Mouse (Mus musculus): ENCODE measurements at regions not wholly inside any gene's neighbourhood (a gene's known extent, or its start where the extent isn't known, plus 50 kb on each side); places are given as distances from the start of the nearest gene placed in this dataset.
A peak's percentile ranks its signal among the peaks of the same experiment; 100 is the strongest.
"Not testable (repeated sequence)": the region's sequence is repeated elsewhere in the genome, so short reads cannot be mapped to it uniquely, and the experiment has no call there.

GRCm38 (mm10) chr15:8817542-8817941 is 107.0 kb upstream of the Slc1a3 start:
- H3K9ac ChIP-seq (ENCODE audit: low read depth, low read length) = no peak overlapping the region
- WGBS = 82% methylated on average over 8 of the region's 8 CpGs
- intact Hi-C loops (cut with DNase I) = no loop called here

GRCm38 (mm10) chr15:8816501-8817368 is 106.2 kb upstream of the Slc1a3 start:
- TF ChIP-seq CTCF (IDR thresholded peaks at IDR 0.05) (no peak), POLR2A (IDR thresholded peaks at IDR 0.05; ENCODE audit: insufficient read depth, low read depth, low read length) (no peak), EP300 (IDR thresholded peaks at IDR 0.05; ENCODE audit: insufficient read depth, low read depth, low read length) (no peak)
- no peak for DNase-seq
- no peaks in the 10 kb centered on the region for H3K27me3 ChIP-seq (ENCODE audit: control insufficient read depth, insufficient read depth, low read length)
- no peak overlapping the region for H3K9ac ChIP-seq (ENCODE audit: low read depth, low read length)
- H3K4me3 ChIP-seq = no peak overlapping the region
- no peaks in the 10 kb centered on the region for H3K36me3 ChIP-seq (ENCODE audit: control insufficient read depth, insufficient read depth, low read length)
- H3K4me1 ChIP-seq (ENCODE audit: control insufficient read depth, insufficient read depth, low read length) = no peaks in the 10 kb centered on the region
- H3K79me2 ChIP-seq (replicated peaks; ENCODE audit: control insufficient read depth, insufficient read depth, low read length) = no peaks in the 10 kb centered on the region
- 70% methylated on average over 10 of the region's 10 CpGs for WGBS
- H3K27ac ChIP-seq = no peak overlapping the region
- intact Hi-C loops (cut with DNase I) = no loop called here

More at GRCm38 (mm10) chr15:8817542-8817941, 107.0 kb upstream of the Slc1a3 start:
- Histone ChIP-seq H3K4me1 (ENCODE audit: control insufficient read depth, insufficient read depth, low read length) (no peaks in the 10 kb centered on the region), H3K36me3 (ENCODE audit: control insufficient read depth, insufficient read depth, low read length) (no peaks in the 10 kb centered on the region), H3K27ac (no peak overlapping the region), H3K4me3 (no peak overlapping the region), H3K27me3 (ENCODE audit: control insufficient read depth, insufficient read depth, low read length) (no peaks in the 10 kb centered on the region), H3K79me2 (replicated peaks; ENCODE audit: control insufficient read depth, insufficient read depth, low read length) (no peaks in the 10 kb centered on the region)
- TF ChIP-seq CTCF (IDR thresholded peaks at IDR 0.05) (no peak), POLR2A (IDR thresholded peaks at IDR 0.05; ENCODE audit: insufficient read depth, low read depth, low read length) (no peak), EP300 (IDR thresholded peaks at IDR 0.05; ENCODE audit: insufficient read depth, low read depth, low read length) (no peak)
- no peak for DNase-seq

- WGBS = 42% methylated on average over 2 of the region's 2 CpGs
- H3K79me2 ChIP-seq (replicated peaks; ENCODE audit: control insufficient read depth, insufficient read depth, low read length) = no peaks in the 10 kb centered on the region
- no peak overlapping the region for H3K4me3 ChIP-seq
- intact Hi-C loops (cut with DNase I) = no loop called here
- no peak for DNase-seq
- H3K9ac ChIP-seq (ENCODE audit: low read depth, low read length) = no peak overlapping the region
- no peaks in the 10 kb centered on the region for H3K36me3 ChIP-seq (ENCODE audit: control insufficient read depth, insufficient read depth, low read length)
- TF ChIP-seq CTCF (IDR thresholded peaks at IDR 0.05) (no peak), EP300 (IDR thresholded peaks at IDR 0.05; ENCODE audit: insufficient read depth, low read depth, low read length) (no peak), POLR2A (IDR thresholded peaks at IDR 0.05; ENCODE audit: insufficient read depth, low read depth, low read length) (no peak)
- H3K27me3 ChIP-seq (ENCODE audit: control insufficient read depth, insufficient read depth, low read length) = no peaks in the 10 kb centered on the region
- no peak overlapping the region for H3K27ac ChIP-seq
- H3K4me1 ChIP-seq (ENCODE audit: control insufficient read depth, insufficient read depth, low read length) = no peaks in the 10 kb centered on the region
Measured at GRCm38 (mm10) chr15:8815958-8816357, 105.4 kb upstream of the Slc1a3 start.

- WGBS = 76% methylated on average over 6 of the region's 6 CpGs
- DNase-seq = no peak
- Histone ChIP-seq H3K4me3 (no peak overlapping the region), H3K36me3 (ENCODE audit: control insufficient read depth, insufficient read depth, low read length) (no peaks in the 10 kb centered on the region), H3K27ac (no peak overlapping the region), H3K79me2 (replicated peaks; ENCODE audit: control insufficient read depth, insufficient read depth, low read length) (no peaks in the 10 kb centered on the region), H3K9ac (ENCODE audit: low read depth, low read length) (no peak overlapping the region), H3K4me1 (ENCODE audit: control insufficient read depth, insufficient read depth, low read length) (no peaks in the 10 kb centered on the region), H3K27me3 (ENCODE audit: control insufficient read depth, insufficient read depth, low read length) (no peaks in the 10 kb centered on the region)
- intact Hi-C loops (cut with DNase I) = no loop called here
- no peak for TF ChIP-seq POLR2A (IDR thresholded peaks at IDR 0.05; ENCODE audit: insufficient read depth, low read depth, low read length)
- TF ChIP-seq EP300 (IDR thresholded peaks at IDR 0.05; ENCODE audit: insufficient read depth, low read depth, low read length) = no peak
- no peak for TF ChIP-seq CTCF (IDR thresholded peaks at IDR 0.05)
Measured at GRCm38 (mm10) chr15:8815277-8815676, 104.7 kb upstream of the Slc1a3 start.

GRCm38 (mm10) chr15:8806354-8806753 is 95.8 kb upstream of the Slc1a3 start:
- peak; percentile 9 to 20 for DNase-seq
- H3K36me3 ChIP-seq (ENCODE audit: control insufficient read depth, insufficient read depth, low read length) = no peaks in the 10 kb centered on the region
- H3K4me3 ChIP-seq = no peak overlapping the region
- H3K27me3 ChIP-seq (ENCODE audit: control insufficient read depth, insufficient read depth, low read length) = no peaks in the 10 kb centered on the region
- no peak for TF ChIP-seq CTCF (IDR thresholded peaks at IDR 0.05)
- no peak for TF ChIP-seq EP300 (IDR thresholded peaks at IDR 0.05; ENCODE audit: insufficient read depth, low read depth, low read length)
- no peak overlapping the region for H3K27ac ChIP-seq
- intact Hi-C loops (cut with DNase I) = no loop called here
- H3K79me2 ChIP-seq (replicated peaks; ENCODE audit: control insufficient read depth, insufficient read depth, low read length) = no peaks in the 10 kb centered on the region
- WGBS = 40% methylated on average over 8 of the region's 8 CpGs
- H3K4me1 ChIP-seq (ENCODE audit: control insufficient read depth, insufficient read depth, low read length) = no peaks in the 10 kb centered on the region
- H3K9ac ChIP-seq (ENCODE audit: low read depth, low read length) = no peak overlapping the region

GRCm38 (mm10) chr15:8805565-8805964 is 95.0 kb upstream of the Slc1a3 start:
- intact Hi-C loops (cut with DNase I); H3K79me2 ChIP-seq (replicated peaks; ENCODE audit: control insufficient read depth, insufficient read depth, low read length); H3K27me3 ChIP-seq (ENCODE audit: control insufficient read depth, insufficient read depth, low read length); DNase-seq; H3K9ac ChIP-seq (ENCODE audit: low read depth, low read length); H3K4me3 ChIP-seq; H3K27ac ChIP-seq; H3K36me3 ChIP-seq (ENCODE audit: control insufficient read depth, insufficient read depth, low read length); H3K4me1 ChIP-seq (ENCODE audit: control insufficient read depth, insufficient read depth, low read length): not testable (repeated sequence)
- 97% methylated on average over 5 of the region's 5 CpGs for WGBS
